Mouse (Mus musculus) left cerebral cortex, adult 18-20 months (tissue): ENCODE data around the gene Ear6. TPM values are rescaled to one million over a fixed set of nuclear protein-coding genes. Genes with fewer than 3 reads are reported as not detected.
A peak's percentile ranks its signal among the peaks of the same experiment; 100 is the strongest.
"Not testable (repeated sequence)": the region's sequence is repeated elsewhere in the genome, so short reads cannot be mapped to it uniquely, and the experiment has no call there.

Source experiments
- DNase-seq, 2 experiments: peaks; one replicate each; pipeline ENCODE4 v3.0.0; 2021 to 2022; ENCODE audit warnings: low spot score in 2 of 2, mixed read lengths in 1 of 2
- long read RNA-seq, 2 experiments: library from polyadenylated mRNA; stranded (forward); transcript quantifications; one replicate each; pipeline ENCODE4 v2.0.0; 2021
- total RNA-seq, 2 experiments: library from RNA; stranded (reverse); gene quantifications; 2 replicates each; pipeline ENCODE4 v1.2.3; 2021

Gene Ear6
- not detected for total RNA-seq
- long read RNA-seq, experiment 1 = 0 reads
- long read RNA-seq, experiment 2 = 0 reads

- DNase-seq = no peak
Observed at GRCm38 (mm10) chr14:51853399-51853798, at the start of gene Ear6. Gene Ear6 (plus strand): TSS chr14:51853699.

GRCm38 (mm10) chr14:51826625-51827024 lies 26.9 kb upstream of the Ear6 start:
- DNase-seq = no peak

- DNase-seq = peak in 1 of 2 experiments; percentile 12
Observed at GRCm38 (mm10) chr14:51827842-51828241, 25.7 kb upstream of the Ear6 start.

- DNase-seq = no peak
Observed at GRCm38 (mm10) chr14:51829188-51829587, 24.3 kb upstream of the Ear6 start.

- not testable (repeated sequence) for DNase-seq
Observed at GRCm38 (mm10) chr14:51838480-51838879, 15.0 kb upstream of the Ear6 start.

GRCm38 (mm10) chr14:51842250-51842649 lies 11.2 kb upstream of the Ear6 start:
- DNase-seq = no peak

GRCm38 (mm10) chr14:51842781-51843180 lies 10.7 kb upstream of the Ear6 start:
- DNase-seq = no peak

DNA sequence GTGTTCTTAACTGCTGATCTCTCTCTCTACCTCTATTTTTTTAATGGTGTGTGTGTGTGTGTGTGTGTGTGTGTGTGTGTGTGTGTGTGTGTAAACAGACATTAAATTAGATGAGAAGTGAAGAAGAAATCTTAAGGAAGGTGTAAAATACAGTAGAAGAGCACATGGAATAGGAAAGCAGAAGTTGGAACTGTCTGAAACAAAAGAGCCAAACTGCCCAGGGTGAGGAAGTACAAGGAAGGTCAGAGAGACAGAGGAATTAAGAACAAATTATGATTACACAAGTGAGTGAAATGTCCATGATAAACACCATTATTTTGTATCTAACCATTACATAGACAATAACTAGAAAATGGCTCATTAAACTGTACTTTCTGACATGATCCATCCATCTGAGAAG lies 9.6 kb upstream of the Ear6 start:
- no peak for DNase-seq

- no peak for DNase-seq
Observed at GRCm38 (mm10) chr14:51846566-51846965, 6.9 kb upstream of the Ear6 start.

DNA sequence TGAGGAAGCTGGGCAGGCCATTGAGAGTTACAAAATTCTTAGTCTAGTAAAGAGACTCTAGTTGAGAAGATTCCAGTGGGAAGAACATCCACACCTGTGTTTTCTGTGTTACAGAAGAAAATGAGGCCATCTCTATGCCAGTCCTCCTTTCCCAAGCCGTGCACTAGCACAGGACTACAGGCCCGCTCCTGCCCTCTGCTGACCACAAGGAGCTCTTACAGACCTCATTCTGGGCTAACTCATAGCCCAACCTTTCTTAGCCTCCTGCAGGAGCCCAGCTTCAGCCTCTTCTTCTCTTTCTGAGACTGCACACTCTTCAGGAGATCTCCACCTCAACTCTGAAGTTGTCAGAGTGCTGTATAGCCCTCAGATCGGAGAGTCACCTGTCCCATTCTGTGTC lies 2.5 kb upstream of the Ear6 start:
- not testable (repeated sequence) for DNase-seq

DNA sequence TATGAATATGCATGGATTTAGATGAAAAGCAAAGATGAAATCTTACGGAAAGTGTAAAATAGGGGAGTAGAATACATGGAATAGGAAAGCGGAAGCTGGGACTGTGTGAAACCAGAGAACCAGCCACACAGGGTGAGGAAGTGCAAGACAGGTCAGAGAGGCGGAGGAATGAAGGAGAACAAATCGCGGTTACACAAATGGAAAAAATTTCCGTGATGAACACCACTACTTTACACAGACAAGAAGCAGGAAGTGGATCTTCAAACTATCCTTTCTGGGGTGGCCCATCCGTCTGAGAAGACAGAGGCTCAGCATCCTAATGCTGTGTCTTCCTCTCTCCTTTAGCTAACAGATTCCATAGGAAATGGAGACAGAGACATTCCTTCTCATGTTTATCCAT lies 1.8 kb downstream of the Ear6 start:
- not testable (repeated sequence) for DNase-seq

- DNase-seq = not testable (repeated sequence)
Observed at GRCm38 (mm10) chr14:51863603-51864002, 10.1 kb downstream of the Ear6 start.

- DNase-seq = no peak
Observed at GRCm38 (mm10) chr14:51870756-51871155, 17.3 kb downstream of the Ear6 start.

DNA sequence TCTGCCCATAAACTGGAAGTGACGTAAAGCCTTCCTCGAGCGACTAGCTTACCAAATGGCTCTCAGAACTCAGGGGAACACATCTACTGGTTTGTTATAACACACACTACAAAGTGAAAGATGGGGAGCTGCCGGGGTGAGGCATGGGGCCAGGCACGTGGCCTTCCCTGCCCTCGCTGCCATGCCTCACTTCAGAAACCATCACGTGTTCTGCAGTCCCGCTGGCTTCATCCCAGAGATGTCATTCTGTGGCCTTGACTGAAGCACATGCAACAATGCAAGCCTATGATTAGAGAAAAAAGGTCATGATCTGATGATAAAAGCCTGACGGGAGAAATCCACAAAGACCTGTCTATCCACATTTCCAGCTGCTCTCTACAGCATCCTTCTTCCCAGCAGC lies 18.2 kb downstream of the Ear6 start:
- DNase-seq = no peak

DNA sequence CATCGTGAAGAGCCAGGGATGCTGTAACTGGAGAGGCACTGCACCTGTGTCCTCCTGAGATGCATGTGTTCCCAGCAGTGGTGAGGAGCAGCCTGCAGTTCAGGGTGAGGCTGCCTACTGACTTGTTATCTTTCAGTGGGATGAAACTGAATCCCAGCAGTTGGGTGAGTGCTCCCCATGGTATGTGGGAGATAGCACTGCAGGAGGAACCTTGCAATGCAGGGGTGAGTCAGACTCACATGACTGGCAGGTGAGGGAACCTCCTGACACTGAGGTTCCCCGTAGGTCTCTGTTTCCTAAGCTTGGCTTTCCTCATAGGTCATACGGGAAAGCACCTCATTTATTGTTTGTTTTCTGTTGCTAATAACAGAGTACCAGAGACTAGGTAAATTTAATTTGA lies 24.0 kb downstream of the Ear6 start:
- DNase-seq = no peak

- peak; percentile 53 to 54 for DNase-seq
Observed at GRCm38 (mm10) chr14:51883527-51884030, 30.1 kb downstream of the Ear6 start.

DNA sequence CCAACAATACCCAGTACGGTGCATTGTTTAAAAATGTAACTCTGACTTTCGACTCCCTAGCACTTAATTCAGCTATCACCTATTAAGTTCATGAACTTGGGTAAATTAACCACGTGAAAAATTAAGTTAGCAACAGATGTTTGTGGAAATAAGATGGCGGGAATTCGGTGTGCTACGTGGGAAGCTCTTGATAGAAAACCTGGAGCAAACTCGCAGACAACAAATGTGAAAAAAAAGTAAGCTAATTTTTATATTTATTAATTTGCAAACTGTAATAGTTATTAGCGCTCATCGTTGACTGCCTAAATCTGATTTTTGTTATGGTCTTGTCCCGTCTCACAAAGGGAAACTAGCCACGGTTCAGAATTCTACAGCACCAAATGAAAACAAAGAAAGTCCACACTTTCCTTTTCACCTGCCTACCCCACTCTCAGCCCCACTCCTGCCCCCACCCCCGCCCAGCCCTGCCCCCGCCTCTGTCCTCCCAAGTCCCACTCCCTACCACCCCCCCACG lies 30.6 kb downstream of the Ear6 start:
- DNase-seq = no peak

GRCm38 (mm10) chr14:51884598-51885331 lies 31.3 kb downstream of the Ear6 start, which contains the start of gene Mettl17:
Gene Mettl17 (plus strand): TSS chr14:51884842.
- DNase-seq = peak; percentile 88 to 89

GRCm38 (mm10) chr14:51886051-51886450 lies 32.6 kb downstream of the Ear6 start:
- DNase-seq = no peak

- DNase-seq = no peak
Observed at GRCm38 (mm10) chr14:51889833-51890232, 36.3 kb downstream of the Ear6 start.

DNA sequence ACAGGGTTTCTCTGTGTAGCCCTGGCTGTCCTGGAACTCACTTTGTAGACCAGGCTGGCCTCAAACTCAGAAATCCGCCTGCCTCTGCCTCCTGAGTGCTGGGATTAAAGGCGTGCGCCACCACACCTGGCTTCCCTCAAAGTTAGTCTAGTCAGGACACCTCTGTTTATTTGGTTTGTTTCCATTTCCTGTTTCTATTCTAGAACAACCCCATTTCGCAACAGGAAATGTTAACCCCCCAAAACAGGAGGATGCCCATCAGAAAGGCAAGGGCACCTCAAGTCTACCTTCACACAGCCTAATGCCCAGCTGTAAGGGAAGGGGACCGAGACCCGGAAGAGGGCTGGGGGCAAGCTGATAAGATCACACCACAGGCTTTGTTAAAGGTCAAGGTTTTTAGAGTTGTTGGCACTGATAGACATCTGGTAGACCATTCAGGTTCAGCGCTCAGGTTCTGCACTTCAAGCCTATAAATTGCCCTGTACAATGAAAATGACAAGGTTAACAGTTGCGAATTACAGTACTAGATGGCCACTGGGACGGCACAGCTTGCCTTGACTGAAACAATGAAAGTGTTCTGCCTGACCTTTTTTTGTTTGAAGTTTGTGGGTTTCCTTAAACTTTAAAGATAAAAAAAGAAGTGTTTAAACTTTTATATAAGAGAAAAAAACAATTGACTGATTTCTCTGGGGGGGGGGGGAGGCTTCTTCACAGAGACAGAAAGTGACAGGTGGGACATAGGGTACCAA lies 38.9 kb downstream of the Ear6 start, which contains the start of gene Slc39a2:
Slc39a2 (plus strand) TSS at position 699 of the 749 bp plus-strand sequence.
- DNase-seq = no peak
